Mouse (Mus musculus): ENCODE measurements around the gene Lrrfip1. TPM values are rescaled to one million over a fixed set of nuclear protein-coding genes. Genes with fewer than 3 reads are reported as not detected.

Lrrfip1 gene
- total RNA-seq, 1 experiment, result 31.5 TPM

GRCm38 (mm10) chr1:91001871-91002539 is 3.5 kb downstream of the Lrrfip1 start:
- Histone ChIP-seq H3K9ac (ENCODE audit: insufficient read depth, low read depth, low read length, poor library complexity, severe bottlenecking) (no peak overlapping the region), H3K4me1 (ENCODE audit: control insufficient read depth in 2 of 2, insufficient read depth in 2 of 2, low read length in 2 of 2, poor library complexity in 1 of 2) (0 out of 4 replicates have a peak, but pooled peaks cover 0 to 1% of the 10 kb centered on the region in 2 experiments), H3K36me3 (ENCODE audit: control insufficient read depth, insufficient read depth, low read length, poor library complexity, severe bottlenecking) (no peaks in the 10 kb centered on the region), H3K4me3 (ENCODE audit: insufficient read depth in 1 of 2, low read depth in 1 of 2, low read length in 2 of 2, poor library complexity in 1 of 2, severe bottlenecking in 1 of 2) (no peak overlapping the region), H3K27ac (ENCODE audit: insufficient read depth, low read depth, low read length, poor library complexity, severe bottlenecking) (no peak overlapping the region), H3K9me3 (ENCODE audit: control insufficient read depth, insufficient read depth, low read depth, low read length) (no peaks in the 10 kb centered on the region)
- in situ Hi-C loops (cut with MboI; ENCODE audit: low sequenced_read_pairs in 2 of 2, unreplicated experiment in 2 of 2), result no loop called here
- no peak for TF ChIP-seq HCFC1 (IDR thresholded peaks at IDR 0.05; ENCODE audit: borderline replicate concordance, insufficient read depth, low read length)
- TF ChIP-seq MAFK (IDR thresholded peaks at IDR 0.05; ENCODE audit: insufficient read depth, low read depth, low read length), result no peak
- no peak for TF ChIP-seq ZC3H11A (IDR thresholded peaks at IDR 0.05; ENCODE audit: borderline replicate concordance, low read depth, low read length)
- TF ChIP-seq CHD2 (IDR thresholded peaks at IDR 0.05; ENCODE audit: low read depth, low read length), result no peak
- no peak for TF ChIP-seq ZNF384 (IDR thresholded peaks at IDR 0.05; ENCODE audit: low read depth, low read length)
- DNase-seq (ENCODE audit: low read depth, low spot score), result no peak

DNA sequence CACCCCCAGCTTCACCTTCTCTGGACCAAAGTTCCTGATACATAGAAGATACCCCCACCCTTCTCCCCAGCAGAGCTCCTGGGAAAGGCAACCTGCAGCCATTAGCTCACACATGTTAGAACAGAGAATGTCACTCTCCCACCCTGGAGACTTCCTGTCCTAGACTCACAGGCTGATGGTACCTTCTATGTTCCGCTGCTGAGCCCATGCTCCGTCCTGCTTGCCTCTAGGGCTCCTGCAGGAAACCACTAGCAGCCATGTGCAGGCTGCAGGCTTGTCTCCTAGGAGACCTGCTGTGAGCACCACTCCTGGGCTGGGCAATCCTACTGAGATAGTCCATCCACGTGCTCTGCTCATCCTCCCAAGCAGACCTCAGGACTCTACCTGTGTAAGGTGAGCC is 4.1 kb downstream of the Lrrfip1 start:
- Histone ChIP-seq H3K4me3 (ENCODE audit: insufficient read depth in 1 of 2, low read depth in 1 of 2, low read length in 2 of 2, poor library complexity in 1 of 2, severe bottlenecking in 1 of 2) (no peak overlapping the region), H3K27ac (ENCODE audit: insufficient read depth, low read depth, low read length, poor library complexity, severe bottlenecking) (no peak overlapping the region), H3K36me3 (ENCODE audit: control insufficient read depth, insufficient read depth, low read length, poor library complexity, severe bottlenecking) (no peaks in the 10 kb centered on the region), H3K9ac (ENCODE audit: insufficient read depth, low read depth, low read length, poor library complexity, severe bottlenecking) (no peak overlapping the region), H3K9me3 (ENCODE audit: control insufficient read depth, insufficient read depth, low read depth, low read length) (no peaks in the 10 kb centered on the region), H3K4me1 (ENCODE audit: control insufficient read depth in 2 of 2, insufficient read depth in 2 of 2, low read length in 2 of 2, poor library complexity in 1 of 2) (0 out of 4 replicates have a peak, but pooled peaks cover 0 to 1% of the 10 kb centered on the region in 2 experiments)
- TF ChIP-seq HCFC1 (IDR thresholded peaks at IDR 0.05; ENCODE audit: borderline replicate concordance, insufficient read depth, low read length) (no peak), ZC3H11A (IDR thresholded peaks at IDR 0.05; ENCODE audit: borderline replicate concordance, low read depth, low read length) (no peak), CHD2 (IDR thresholded peaks at IDR 0.05; ENCODE audit: low read depth, low read length) (no peak), MAFK (IDR thresholded peaks at IDR 0.05; ENCODE audit: insufficient read depth, low read depth, low read length) (no peak)
- in situ Hi-C loops (cut with MboI; ENCODE audit: low sequenced_read_pairs in 2 of 2, unreplicated experiment in 2 of 2), result no loop called here
- DNase-seq (ENCODE audit: low read depth, low spot score), result no peak

DNA sequence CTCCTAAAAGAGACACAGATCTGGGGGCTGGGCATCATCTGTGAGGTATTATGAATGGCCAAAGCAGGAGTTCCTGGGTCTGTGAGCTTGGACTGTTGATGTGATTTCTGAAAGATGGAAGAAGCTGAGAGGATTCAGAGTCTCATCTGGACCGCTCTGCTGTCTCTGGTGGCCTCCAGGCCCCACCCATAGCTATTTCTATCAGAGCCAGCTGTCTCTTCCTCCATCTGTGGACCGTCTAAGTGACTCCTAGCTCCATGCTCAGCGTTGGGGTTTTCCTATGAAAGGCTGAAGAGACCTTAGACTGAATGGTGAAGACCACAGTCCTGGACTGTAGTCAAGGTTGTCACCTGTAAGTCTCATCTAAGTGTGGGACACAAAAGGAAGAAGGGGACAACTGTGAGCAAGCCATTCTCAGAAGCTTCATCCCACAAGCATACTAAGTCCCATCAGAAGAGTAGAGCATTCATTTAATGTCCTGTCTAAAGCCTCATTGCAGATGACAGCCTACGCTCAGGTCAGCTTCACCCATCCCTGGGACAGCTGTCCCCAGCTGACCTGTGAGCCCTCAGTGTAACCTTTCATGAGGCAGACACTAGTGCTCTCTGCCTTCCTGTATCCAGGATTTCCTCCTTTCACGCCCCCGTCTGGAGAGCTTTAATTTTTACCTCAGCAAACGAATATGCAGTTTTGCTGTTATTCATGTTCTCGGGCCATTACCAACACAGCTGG is 5.2 kb downstream of the Lrrfip1 start:
- H3K36me3 ChIP-seq (ENCODE audit: control insufficient read depth, insufficient read depth, low read length, poor library complexity, severe bottlenecking), result no peaks in the 10 kb centered on the region
- in situ Hi-C loops (cut with MboI; ENCODE audit: low sequenced_read_pairs in 2 of 2, unreplicated experiment in 2 of 2), result no loop called here
- no peak for TF ChIP-seq MAFK (IDR thresholded peaks at IDR 0.05; ENCODE audit: insufficient read depth, low read depth, low read length)
- TF ChIP-seq CHD2 (IDR thresholded peaks at IDR 0.05; ENCODE audit: low read depth, low read length), result no peak
- TF ChIP-seq HCFC1 (IDR thresholded peaks at IDR 0.05; ENCODE audit: borderline replicate concordance, insufficient read depth, low read length), result no peak
- TF ChIP-seq ZNF384 (IDR thresholded peaks at IDR 0.05; ENCODE audit: low read depth, low read length), result no peak
- TF ChIP-seq ZC3H11A (IDR thresholded peaks at IDR 0.05; ENCODE audit: borderline replicate concordance, low read depth, low read length), result no peak
- DNase-seq (ENCODE audit: low read depth, low spot score), result no peak
- no peak overlapping the region for H3K4me3 ChIP-seq (ENCODE audit: insufficient read depth in 1 of 2, low read depth in 1 of 2, low read length in 2 of 2, poor library complexity in 1 of 2, severe bottlenecking in 1 of 2)
- H3K27ac ChIP-seq (ENCODE audit: insufficient read depth, low read depth, low read length, poor library complexity, severe bottlenecking), result no peak overlapping the region
- no peak overlapping the region for H3K9ac ChIP-seq (ENCODE audit: insufficient read depth, low read depth, low read length, poor library complexity, severe bottlenecking)
- no peaks in the 10 kb centered on the region for H3K4me1 ChIP-seq (ENCODE audit: control insufficient read depth in 2 of 2, insufficient read depth in 2 of 2, low read length in 2 of 2, poor library complexity in 1 of 2)
- no peaks in the 10 kb centered on the region for H3K9me3 ChIP-seq (ENCODE audit: control insufficient read depth, insufficient read depth, low read depth, low read length)

DNA sequence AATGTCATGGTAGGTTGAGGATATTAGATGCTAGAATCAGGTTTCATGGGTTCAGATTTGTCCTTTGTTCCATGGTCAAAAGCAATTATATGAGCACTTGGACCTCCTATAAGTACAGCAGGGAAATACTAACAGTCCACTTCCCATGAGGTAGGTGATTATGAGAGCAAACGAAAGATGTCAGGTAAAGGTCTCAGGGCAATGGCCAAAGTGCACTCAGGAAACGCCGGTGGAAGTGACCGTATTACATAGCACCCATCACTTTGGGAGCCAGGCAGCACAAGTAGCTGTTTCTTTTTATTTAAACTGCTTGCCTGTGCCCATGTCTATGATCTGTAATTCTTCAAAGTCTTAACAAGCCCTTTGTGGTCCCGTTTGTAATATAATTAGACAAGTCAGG is 7.5 kb downstream of the Lrrfip1 start:
- Histone ChIP-seq H3K9me3 (ENCODE audit: control insufficient read depth, insufficient read depth, low read depth, low read length) (no peaks in the 10 kb centered on the region), H3K36me3 (ENCODE audit: control insufficient read depth, insufficient read depth, low read length, poor library complexity, severe bottlenecking) (no peaks in the 10 kb centered on the region), H3K27ac (ENCODE audit: insufficient read depth, low read depth, low read length, poor library complexity, severe bottlenecking) (no peak overlapping the region), H3K4me1 (ENCODE audit: control insufficient read depth in 2 of 2, insufficient read depth in 2 of 2, low read length in 2 of 2, poor library complexity in 1 of 2) (no peaks in the 10 kb centered on the region), H3K9ac (ENCODE audit: insufficient read depth, low read depth, low read length, poor library complexity, severe bottlenecking) (no peak overlapping the region), H3K4me3 (ENCODE audit: insufficient read depth in 1 of 2, low read depth in 1 of 2, low read length in 2 of 2, poor library complexity in 1 of 2, severe bottlenecking in 1 of 2) (no peak overlapping the region)
- in situ Hi-C loops (cut with MboI; ENCODE audit: low sequenced_read_pairs in 2 of 2, unreplicated experiment in 2 of 2), result no loop called here
- TF ChIP-seq ZNF384 (IDR thresholded peaks at IDR 0.05; ENCODE audit: low read depth, low read length) (no peak), HCFC1 (IDR thresholded peaks at IDR 0.05; ENCODE audit: borderline replicate concordance, insufficient read depth, low read length) (no peak), MAFK (IDR thresholded peaks at IDR 0.05; ENCODE audit: insufficient read depth, low read depth, low read length) (no peak), CHD2 (IDR thresholded peaks at IDR 0.05; ENCODE audit: low read depth, low read length) (no peak)
- no peak for DNase-seq (ENCODE audit: low read depth, low spot score)

Measured in ES-E14 (cell line).